Mouse (Mus musculus) ES-E14 (cell line): ENCODE data around the gene Casc1. TPM values are rescaled to one million over a fixed set of nuclear protein-coding genes. Genes with fewer than 3 reads are reported as not detected.

Experiments
- DNase-seq: peaks from one replicate; pipeline ENCODE4 v3.0.0-alpha.2; 2013; ENCODE audit warnings: low read depth, low spot score
- H3K27ac ChIP-seq: 2 replicates; pipeline ENCODE4 v1.5.1; 2012; ENCODE audit warnings: low read depth, mild to moderate bottlenecking, low read length, moderate library complexity, mixed read lengths; ENCODE audit not compliant: poor library complexity, insufficient read depth, severe bottlenecking
- H3K36me3 ChIP-seq: 2 replicates; pipeline ENCODE4 v1.6.1; 2012; ENCODE audit warnings: mild to moderate bottlenecking, low read length, moderate library complexity, mixed read lengths; ENCODE audit not compliant: control insufficient read depth, poor library complexity, insufficient read depth, severe bottlenecking
- H3K4me1 ChIP-seq, 2 experiments: fragments of 150-350 bp in 1 of 2; sonication (generic) in 1 of 2; 2 replicates each; pipeline ENCODE4 v1.6.1; 2012; ENCODE audit warnings: low read length in 2 of 2, mild to moderate bottlenecking in 1 of 2, mixed read lengths in 1 of 2; ENCODE audit not compliant: control insufficient read depth in 2 of 2, insufficient read depth in 2 of 2, poor library complexity in 1 of 2
- H3K4me3 ChIP-seq, 2 experiments: fragments of 150-350 bp in 1 of 2; sonication (generic) in 1 of 2; 2 replicates each; pipeline ENCODE4 v1.5.1; 2012; ENCODE audit warnings: low read length in 2 of 2, low read depth in 1 of 2, mild to moderate bottlenecking in 1 of 2, mixed read lengths in 1 of 2; ENCODE audit not compliant: insufficient read depth in 1 of 2, poor library complexity in 1 of 2, severe bottlenecking in 1 of 2
- H3K9ac ChIP-seq: 2 replicates; pipeline ENCODE4 v1.6.1; 2012; ENCODE audit warnings: low read depth, mild to moderate bottlenecking, low read length, mixed read lengths; ENCODE audit not compliant: poor library complexity, insufficient read depth, severe bottlenecking
- H3K9me3 ChIP-seq: fragments of 150-350 bp; sonication (generic); 2 replicates; pipeline ENCODE4 v1.6.1; 2012; ENCODE audit warnings: low read depth, mild to moderate bottlenecking, low read length; ENCODE audit not compliant: control insufficient read depth, insufficient read depth
- CHD2 ChIP-seq: IDR thresholded peaks from 2 replicates; pipeline ENCODE4 v1.6.1; 2014; ENCODE audit warnings: mild to moderate bottlenecking, low read depth, low read length, inconsistent platforms
- HCFC1 ChIP-seq: IDR thresholded peaks from 2 replicates; pipeline ENCODE4 v1.6.1; 2012; ENCODE audit warnings: low read length, inconsistent platforms, borderline replicate concordance; ENCODE audit not compliant: insufficient read depth
- MAFK ChIP-seq: IDR thresholded peaks from 2 replicates; pipeline ENCODE4 v1.6.1; 2014; ENCODE audit warnings: mild to moderate bottlenecking, low read depth, low read length, inconsistent platforms; ENCODE audit not compliant: insufficient read depth
- ZC3H11A ChIP-seq: IDR thresholded peaks from 2 replicates; pipeline ENCODE4 v1.6.1; 2012; ENCODE audit warnings: low read depth, mild to moderate bottlenecking, inconsistent platforms, low read length, borderline replicate concordance
- ZNF384 ChIP-seq: IDR thresholded peaks from 2 replicates; pipeline ENCODE4 v1.6.1; 2012; ENCODE audit warnings: low read depth, low read length, inconsistent platforms
- in situ Hi-C, 2 experiments: fragments of 600-800 bp; cut with MboI; formaldehyde crosslinking; loops; one replicate each; pipeline ENCODE4 v1.15.1; 2025; ENCODE audit warnings: low sequenced_read_pairs in 2 of 2, inconsistent platforms in 1 of 2; ENCODE audit not compliant: unreplicated experiment in 2 of 2
- total RNA-seq: library from RNA; depleted of rRNA; stranded (reverse); fragments of 300-350 nt; gene quantifications from 2 replicates; pipeline ENCODE4 v1.2.3, GENCODE M21; 2012

Casc1 gene
- total RNA-seq, 1 experiment = 0.80 TPM

- Histone ChIP-seq H3K36me3 (peaks cover 2% of the 10 kb centered on the region), H3K9ac (peak within 1 kb of the TSS; percentile 99), H3K4me3 (peak within 1 kb of the TSS; percentile 95 to 99), H3K27ac (peak within 1 kb of the TSS; percentile 92), H3K4me1 (peaks cover 0 to 2% of the 10 kb centered on the region in 2 experiments; a peak in 1 of 4 replicates), H3K9me3 (no peaks in the 10 kb centered on the region)
- TF ChIP-seq HCFC1 = peak; percentile 81
- no peak for TF ChIP-seq ZNF384
- no peak for TF ChIP-seq CHD2
- TF ChIP-seq ZC3H11A = no peak
- TF ChIP-seq MAFK = no peak
- in situ Hi-C loops = loop anchor here in 1 of 2 experiments (10.0 kb wide), 1 partner anchor 95 kb away; no protein-coding TSS in a partner anchor
- DNase-seq = peak; percentile 84
Measured at GRCm38 (mm10) chr6:145250185-145250791, 39.5 kb upstream of the Casc1 start, which contains the start of gene Kras. TSS of gene Kras (minus strand) at chr6:145250239.

- no peak for TF ChIP-seq HCFC1
- TF ChIP-seq ZNF384 = no peak
- no peak for TF ChIP-seq MAFK
- no peak for TF ChIP-seq ZC3H11A
- TF ChIP-seq CHD2 = no peak
Measured at GRCm38 (mm10) chr6:145249291-145250184, 38.7 kb upstream of the Casc1 start.

GRCm38 (mm10) chr6:145247886-145248285 lies 37.1 kb upstream of the Casc1 start:
- Histone ChIP-seq H3K9me3 (no peaks in the 10 kb centered on the region), H3K27ac (no peak overlapping the region), H3K36me3 (peaks cover 2% of the 10 kb centered on the region), H3K4me1 (peaks cover 0 to 2% of the 10 kb centered on the region in 2 experiments; a peak in 1 of 4 replicates), H3K9ac (peak overlapping the region; percentile 46), H3K4me3 (peak overlapping the region; percentile 11 to 41; a peak in 2 of 4 replicates)
- in situ Hi-C loops = no loop called here
- DNase-seq = no peak
- TF ChIP-seq ZNF384 = no peak
- TF ChIP-seq HCFC1 = no peak
- no peak for TF ChIP-seq CHD2

More at GRCm38 (mm10) chr6:145249291-145250184, 38.7 kb upstream of the Casc1 start:
- peak; percentile 25 for DNase-seq
- Histone ChIP-seq H3K9ac (peak overlapping the region; percentile 99), H3K36me3 (peaks cover 2% of the 10 kb centered on the region), H3K27ac (peak overlapping the region; percentile 92), H3K4me3 (peak overlapping the region; percentile 95 to 99), H3K9me3 (no peaks in the 10 kb centered on the region), H3K4me1 (peaks cover 0 to 2% of the 10 kb centered on the region in 2 experiments; a peak in 1 of 4 replicates)
- in situ Hi-C loops = loop anchor here in 1 of 2 experiments (10.0 kb wide), 1 partner anchor 95 kb away; no protein-coding TSS in a partner anchor

- in situ Hi-C loops = no loop called here
- Histone ChIP-seq H3K36me3 (peaks cover 2% of the 10 kb centered on the region), H3K9ac (no peak overlapping the region), H3K9me3 (no peaks in the 10 kb centered on the region), H3K4me1 (peaks cover 0 to 2% of the 10 kb centered on the region in 2 experiments; a peak in 1 of 4 replicates), H3K4me3 (no peak overlapping the region), H3K27ac (no peak overlapping the region)
- no peak for DNase-seq
- TF ChIP-seq CHD2 (no peak), ZNF384 (no peak), MAFK (no peak), ZC3H11A (no peak), HCFC1 (no peak)
Measured at GRCm38 (mm10) chr6:145246841-145247240, 36.0 kb upstream of the Casc1 start.
